Mouse (Mus musculus) 3T3-L1 (cell line): ENCODE results near the gene Dbil5.
A peak's percentile ranks its signal among the peaks of the same experiment; 100 is the strongest.

Experiments used
- DNase-seq: peaks from one replicate; pipeline ENCODE4 v3.0.0-alpha.2; 2015; ENCODE audit warnings: low read depth, low spot score

Dbil5 gene

DNA sequence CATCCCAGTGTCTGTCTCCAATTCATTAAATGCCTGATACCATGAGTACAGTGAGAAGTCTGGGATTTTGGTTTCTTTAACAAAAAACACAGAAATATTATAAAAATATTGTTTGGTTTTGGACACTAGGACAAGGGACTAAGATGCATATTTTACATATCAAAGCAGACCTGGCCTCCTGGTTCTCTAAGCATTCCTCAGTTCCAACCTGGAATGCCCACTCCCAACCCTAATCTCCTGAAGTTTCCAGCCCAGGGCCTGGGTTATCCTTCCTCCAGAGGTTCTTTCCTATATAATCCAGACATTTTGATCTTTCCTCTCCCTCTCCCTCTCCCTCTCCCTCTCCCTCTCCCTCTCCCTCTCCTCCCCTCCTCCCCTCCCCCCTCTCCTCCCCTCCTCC, 7.6 kb downstream of the Dbil5 start:
- DNase-seq = no peak

DNA sequence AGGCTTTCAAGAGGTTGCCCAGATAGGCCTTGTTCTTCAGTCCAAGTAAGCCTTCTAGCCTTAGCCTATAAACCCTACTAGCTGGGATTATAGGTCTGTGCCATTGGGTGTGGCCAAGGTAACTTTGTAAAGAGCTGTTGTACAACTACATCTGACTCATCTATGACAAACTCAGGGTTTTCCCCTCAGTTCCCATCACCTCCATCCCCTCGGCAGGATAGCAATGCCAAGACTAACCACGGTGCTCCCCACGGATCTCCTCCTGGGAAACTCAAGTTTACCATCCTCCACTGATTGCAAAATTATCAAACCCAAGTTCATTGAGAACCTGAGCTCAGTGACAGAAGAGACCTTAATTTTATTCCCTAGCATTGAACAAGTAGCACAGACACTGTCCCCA, 18.7 kb downstream of the Dbil5 start:
- peak; percentile 79 for DNase-seq

GRCm38 (mm10) chr11:76239750-76240149, 22.3 kb downstream of the Dbil5 start:
- DNase-seq = no peak

DNA sequence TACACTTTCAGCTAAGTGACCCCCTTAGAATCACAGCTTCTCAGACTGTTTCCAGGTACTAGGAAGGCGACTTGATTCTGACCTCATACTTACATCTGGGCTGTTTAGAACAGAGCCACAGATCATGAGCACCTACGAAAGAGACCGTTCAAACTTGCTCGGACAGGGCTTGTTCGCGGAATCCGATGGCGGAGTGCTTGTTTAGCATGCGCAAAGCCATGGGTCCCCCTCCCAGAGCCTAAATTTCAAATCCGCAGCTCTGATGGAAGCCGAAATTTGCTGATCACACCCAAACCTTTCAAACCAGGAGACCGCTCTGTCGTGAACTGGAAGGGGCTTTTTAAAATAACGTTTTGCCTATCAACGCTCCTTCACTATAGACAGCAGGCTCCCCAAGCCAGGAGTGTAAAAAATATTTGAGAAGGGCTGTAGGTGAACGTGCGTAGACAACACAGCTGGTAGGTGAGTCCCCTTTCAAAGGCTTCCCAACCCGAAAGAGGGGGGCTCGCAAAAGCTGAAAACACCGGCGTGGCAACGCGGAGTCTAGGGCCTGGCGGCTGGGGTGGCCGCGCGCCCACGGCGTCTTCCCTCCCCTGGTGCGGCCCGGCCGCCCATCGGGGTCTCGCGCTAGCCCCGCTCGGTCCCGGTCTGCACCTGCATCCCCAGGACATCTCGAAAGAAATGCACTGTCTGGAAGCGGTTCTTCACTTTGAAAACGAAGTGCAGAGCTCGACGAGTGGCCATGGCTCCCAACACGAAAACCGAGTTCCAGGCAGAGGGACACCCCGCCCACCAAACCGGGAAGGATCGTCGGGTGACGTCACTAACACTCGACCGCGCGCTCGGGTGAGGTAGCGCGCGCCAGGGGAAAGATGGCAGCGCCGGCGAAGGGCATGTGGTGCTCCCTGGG, 25.7 kb downstream of the Dbil5 start, which contains the start of the genes Mrm3 and Glod4:
TSS of gene Mrm3 (plus strand) at position 815 of the 910 bp plus-strand sequence.
TSS of gene Glod4 (minus strand) at position 825 of the 910 bp plus-strand sequence.
- DNase-seq = peak; percentile 88

DNA sequence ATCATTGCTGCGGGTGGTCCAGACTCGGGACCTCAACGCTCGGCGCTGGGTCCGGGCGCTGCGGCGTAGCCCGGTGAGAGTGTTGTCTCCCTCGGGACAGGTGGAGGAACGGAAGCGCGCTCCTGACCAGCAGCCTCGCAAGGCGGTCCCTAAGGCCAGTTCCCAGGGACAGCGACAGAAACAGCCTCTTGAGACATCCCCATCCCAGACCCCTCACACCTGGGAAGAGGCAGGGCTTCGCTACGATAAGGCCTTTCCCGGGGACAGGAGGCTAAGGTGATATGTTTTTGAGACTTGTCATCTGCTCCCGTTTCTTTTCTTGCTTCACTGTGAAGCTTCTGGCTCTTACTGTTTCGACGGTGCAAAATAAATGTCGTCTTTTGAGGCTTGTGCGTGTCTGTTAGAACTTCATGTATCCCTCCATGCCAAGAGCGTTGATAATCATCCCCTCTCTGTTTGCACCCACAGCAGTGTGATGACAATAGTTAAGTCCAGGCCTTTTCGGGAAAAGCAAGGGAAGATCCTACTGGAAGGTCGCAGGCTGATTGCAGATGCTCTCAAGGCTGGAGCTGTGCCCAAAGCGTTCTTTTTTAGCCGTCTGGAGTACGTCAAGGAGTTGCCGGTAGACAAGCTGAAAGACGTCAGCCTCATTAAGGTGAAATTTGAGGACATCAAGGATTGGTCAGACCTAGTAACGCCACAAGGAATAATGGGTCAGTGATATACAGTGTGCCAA, 26.6 kb downstream of the Dbil5 start:
- peak; percentile 35 for DNase-seq

GRCm38 (mm10) chr11:76246439-76246838, 29.0 kb downstream of the Dbil5 start:
- no peak for DNase-seq

- DNase-seq = peak; percentile 41
These were observed 29.8 kb downstream of the Dbil5 start for GRCm38 (mm10) chr11:76247239-76247638.

DNA sequence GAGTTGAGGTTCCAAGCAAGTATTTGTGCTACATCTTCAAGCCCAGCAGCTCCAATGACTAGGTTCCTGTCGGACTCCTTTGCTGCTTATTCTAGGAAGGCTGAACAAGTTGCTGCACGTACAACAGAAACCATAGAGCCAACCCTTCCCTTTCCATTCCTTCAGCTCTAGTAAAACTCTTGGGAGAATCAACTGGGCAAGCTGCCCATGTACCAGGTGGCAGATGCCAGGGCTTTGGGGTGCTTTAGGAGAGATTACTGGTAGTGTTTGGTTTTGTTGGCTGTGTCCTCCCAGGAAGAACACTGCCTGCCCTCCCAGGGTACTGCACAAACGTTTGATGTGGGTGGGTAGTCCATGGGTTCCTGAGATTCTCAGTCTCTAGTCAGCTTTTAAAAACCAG, 34.6 kb downstream of the Dbil5 start:
- no peak for DNase-seq

DNA sequence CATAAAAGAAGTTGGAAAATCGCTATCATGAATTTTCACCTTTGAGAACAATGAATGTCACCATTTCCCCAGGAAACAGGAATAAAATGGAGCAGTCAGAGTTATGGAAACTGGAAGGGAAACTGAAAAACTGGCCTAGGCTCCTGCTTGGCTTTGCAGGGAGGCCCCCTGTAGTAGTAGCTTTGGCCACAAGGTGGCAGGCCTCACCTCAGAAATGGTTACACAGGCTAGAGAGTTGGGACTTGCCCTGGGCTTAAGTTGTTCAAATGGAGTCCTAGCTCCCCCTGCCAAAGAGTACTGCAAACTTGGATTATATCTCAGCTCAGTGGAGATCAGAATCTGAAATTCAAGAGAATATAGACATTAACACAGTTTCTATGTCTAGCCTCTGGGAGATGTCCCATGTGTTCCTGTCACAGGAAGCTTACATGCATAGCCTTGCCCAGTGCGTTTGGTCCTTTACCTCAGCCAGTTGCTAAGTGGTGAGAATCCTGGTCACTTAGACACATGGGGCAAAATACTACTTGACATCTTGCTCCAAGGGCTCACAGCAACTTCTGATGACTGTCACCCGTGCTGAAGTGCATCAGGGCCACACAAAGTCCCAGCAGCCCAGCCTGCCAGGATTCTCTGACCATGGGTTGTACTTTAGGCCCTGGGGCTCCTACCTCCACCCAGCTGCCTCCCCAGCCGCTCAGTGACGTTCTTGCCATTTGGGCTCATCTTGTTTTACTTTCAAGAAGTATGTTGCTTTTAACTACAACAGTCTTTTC, 35.9 kb downstream of the Dbil5 start:
- peak; percentile 82 for DNase-seq

GRCm38 (mm10) chr11:76253918-76254264, 36.5 kb downstream of the Dbil5 start:
- DNase-seq = no peak

DNA sequence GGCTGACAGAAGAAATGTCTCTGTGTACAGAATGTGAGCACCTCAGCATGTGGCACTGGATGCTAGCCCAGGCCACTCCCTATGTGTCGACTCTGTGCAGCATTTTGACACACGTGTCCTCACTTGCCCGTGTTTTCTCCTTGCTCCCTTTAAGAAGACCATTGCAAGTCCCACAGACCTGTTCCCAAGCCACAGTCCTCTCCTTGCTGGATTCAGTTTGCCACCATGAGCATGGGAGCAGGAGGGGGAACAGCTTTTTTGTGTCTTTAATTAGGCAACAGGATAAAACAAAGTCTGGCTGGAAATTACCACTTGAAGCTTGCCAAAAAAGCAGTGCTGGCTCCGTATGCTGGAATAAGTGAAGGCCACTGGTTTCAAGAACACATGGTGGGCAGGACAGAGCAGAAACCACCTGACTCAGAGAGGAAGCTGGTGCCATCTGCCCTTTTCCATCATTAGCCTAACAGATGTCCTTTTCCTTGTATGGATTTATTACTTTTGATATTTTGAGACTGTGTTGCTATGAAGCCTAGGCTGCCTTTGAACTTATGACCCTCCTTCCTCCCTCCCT, 38.1 kb downstream of the Dbil5 start:
- DNase-seq = no peak

DNA sequence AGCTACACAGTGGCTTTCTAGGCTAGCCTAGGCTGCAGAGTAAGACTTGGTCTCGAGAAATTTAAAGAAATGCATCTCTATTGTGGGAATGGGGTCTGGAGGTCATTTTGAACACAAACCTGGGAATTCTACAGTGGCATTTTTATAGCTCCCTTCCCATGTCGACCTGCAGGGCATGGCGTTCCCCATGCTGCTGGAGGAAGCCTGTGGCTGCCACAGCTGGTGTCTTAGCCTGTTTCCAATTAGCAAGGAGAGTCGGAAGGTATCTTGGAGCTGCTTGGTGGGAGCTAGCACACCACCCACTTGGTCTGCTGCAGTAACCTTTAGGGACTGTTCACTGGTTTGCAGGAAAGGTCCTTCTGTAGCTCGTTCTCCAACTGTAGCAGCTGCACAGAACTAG, 38.7 kb downstream of the Dbil5 start:
- no peak for DNase-seq

DNA sequence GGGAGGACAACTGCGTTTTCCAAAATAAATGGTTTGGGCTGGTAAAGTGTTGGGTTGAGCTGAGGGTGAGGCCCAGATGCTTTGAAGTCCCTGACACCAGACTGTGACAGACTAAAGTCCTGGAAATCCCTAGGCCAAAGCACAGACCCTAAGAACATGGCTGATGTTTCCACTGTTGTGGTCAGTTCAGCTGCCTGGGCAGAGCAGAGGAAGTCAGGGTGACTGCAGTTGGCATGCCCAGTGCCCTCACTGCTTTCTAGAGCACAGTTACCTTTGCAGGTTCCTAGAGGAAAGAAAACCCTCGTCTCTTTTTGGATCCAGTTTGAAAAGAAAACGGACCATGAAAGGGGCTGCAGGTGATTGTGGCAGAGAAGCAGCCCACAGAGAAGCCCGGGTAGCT, 40.0 kb downstream of the Dbil5 start:
- DNase-seq = no peak

DNA sequence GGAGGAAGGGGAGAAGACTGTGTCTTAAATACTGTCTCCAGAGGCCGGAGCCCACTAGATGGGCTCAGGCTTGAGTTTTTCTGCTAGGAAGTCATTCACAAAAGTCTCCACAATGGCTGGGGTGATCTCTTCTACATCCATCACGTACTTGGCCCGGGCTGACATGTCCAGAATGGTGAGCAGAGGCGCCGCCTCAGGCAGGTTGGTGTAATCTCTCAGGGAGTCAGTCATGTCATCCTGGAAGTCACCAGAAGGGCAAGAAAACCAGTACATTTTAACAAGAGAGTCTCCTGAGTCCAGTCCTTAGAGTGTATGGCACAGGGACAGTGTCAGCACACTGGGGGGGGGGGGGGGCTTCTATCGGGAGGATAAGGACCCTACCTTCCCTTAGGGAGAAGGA, 41.1 kb downstream of the Dbil5 start:
- DNase-seq = no peak

DNA sequence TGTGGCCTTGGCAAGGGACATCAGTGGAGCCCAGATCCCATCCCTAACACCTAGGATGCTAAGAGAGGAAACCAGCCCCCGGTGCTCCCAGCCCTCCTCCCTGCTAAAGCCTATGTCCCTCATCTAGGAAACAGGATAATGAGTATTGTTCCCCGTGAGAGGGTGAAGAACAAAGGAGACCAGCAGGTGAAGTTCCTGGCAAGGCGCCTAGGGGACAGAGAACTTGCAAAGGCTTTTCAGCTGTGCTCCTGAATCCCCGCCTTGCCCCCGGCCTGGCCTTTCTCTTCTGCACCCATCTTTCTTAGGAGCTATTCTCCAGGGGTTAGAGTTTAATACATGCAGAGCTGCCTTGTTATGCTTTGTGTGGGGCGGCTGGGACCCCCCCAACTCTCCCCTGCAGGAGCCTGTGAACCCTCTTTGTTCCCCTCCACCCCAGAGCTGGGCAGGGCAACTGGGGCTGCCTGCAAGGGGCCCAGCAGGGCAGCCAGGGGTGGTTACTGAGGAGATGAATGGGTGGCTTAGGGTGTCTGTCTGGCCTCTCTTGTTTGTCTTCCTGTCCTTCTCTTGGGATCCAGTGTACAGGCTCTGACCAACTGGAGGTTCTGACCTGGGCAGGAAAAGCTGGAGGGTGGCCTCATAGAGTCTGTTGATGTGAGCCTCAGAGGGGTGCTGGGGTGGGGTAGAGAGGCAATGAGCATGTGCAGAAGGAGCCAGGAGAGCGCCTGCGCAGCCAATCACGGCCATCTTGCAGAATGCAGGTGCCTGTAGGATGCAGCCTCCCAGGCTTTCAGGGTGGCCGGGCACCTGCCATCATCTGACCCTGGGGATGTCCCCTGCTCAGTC, 43.0 kb downstream of the Dbil5 start:
- no peak for DNase-seq

DNA sequence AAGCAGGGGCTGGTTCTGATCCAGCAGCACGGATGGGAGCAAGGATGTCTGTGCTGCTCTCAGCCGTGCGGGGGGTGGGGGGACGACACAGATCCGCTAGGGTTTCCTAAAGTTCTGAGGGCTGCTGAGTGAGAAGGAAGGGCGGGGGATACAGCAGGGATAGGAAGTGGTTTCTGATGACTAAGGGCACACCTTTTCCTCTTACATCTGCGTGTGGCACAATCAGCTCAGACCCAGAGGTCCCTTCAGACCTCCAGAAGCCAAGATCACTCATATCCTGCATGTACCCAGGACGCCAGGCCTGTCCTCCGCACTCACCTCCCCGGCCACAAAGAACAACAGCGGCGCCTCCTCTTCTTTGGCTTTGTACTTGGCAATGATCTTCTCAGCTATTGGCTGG, 43.8 kb downstream of the Dbil5 start:
- no peak for DNase-seq

- no peak for DNase-seq
These were observed 45.4 kb downstream of the Dbil5 start for GRCm38 (mm10) chr11:76262611-76263351.

DNA sequence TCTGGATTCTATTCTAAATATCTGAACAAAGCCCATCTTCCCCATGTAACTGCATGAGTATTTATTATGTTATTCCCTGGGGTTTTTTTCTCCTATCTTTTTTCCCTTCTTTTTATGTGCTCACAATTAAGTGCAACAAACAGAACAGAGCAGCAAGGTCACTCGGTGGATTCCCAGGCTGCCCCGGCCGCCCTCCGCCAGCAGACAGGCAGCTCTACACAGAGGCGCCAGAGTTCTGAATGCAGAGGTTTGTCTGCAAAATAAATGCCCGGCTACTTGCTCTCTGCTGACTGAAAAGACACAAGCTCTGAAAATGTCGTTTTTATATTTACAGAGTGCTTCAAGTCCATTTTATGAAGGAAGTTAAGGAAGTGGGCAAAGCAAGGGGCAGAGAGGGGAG, 50.1 kb downstream of the Dbil5 start:
- no peak for DNase-seq

DNA sequence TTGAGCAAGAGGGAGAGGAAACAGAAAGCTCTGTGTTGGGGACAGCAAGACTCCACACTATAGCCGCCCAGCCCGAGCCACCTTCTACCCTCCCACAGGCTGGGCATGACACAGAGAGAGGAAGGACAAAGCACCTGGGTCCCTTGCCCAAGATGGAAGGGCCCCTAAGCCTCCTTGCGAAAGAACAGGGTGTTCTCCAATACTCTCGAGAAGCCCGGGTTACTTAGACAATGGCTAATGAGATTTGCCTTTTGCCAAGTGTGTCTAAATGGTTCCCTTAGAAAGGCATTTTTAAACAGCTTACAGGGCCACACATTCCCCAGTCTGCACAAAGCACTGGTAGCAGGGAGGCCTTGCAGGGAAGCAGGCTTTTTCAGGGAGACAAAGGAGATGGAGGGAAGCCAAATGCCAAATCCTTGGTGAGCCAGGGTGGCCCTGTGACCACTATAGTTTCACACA, 50.6 kb downstream of the Dbil5 start:
- no peak for DNase-seq
